Mouse (Mus musculus) thymus, adult 2 months (tissue): ENCODE measurements at regions not wholly inside any gene's neighbourhood (a gene's known extent, or its start where the extent isn't known, plus 50 kb on each side); places are given as distances from the start of the nearest gene placed in this dataset.

Experiments
- CTCF ChIP-seq: fragments of 200-500 bp; IDR thresholded peaks from 2 replicates; pipeline ENCODE4 v1.5.1; 2012; ENCODE audit warnings: mild to moderate bottlenecking, control low read depth, low read length, moderate library complexity, borderline replicate concordance; ENCODE audit not compliant: control insufficient read depth, poor library complexity, insufficient read depth; ENCODE audit errors: extremely low read depth
- POLR2A ChIP-seq: fragments of 200-500 bp; IDR thresholded peaks from 2 replicates; pipeline ENCODE4 v1.6.1; 2012; ENCODE audit warnings: mild to moderate bottlenecking, low read length, control low read depth, moderate library complexity; ENCODE audit not compliant: control insufficient read depth, poor library complexity, insufficient read depth; ENCODE audit errors: extremely low read depth

DNA sequence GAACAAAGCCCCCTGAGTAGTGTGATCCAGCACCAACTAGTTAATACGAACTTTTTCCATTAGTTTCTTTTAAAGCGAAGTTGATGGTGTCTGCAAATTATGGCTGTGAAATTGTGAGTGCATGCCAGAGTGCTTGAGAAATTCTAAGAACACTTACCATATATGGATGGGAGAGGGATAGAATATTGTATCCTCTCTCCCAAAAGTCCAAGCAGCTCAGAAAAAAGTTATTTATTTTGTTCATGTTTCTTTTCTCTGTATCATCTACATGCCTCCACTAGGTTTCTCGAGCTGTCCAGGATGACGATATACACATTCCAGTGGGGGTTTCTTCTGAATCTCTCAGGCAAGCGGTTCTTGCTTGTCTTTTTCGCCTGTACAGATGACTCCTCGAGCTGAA, 232.2 kb upstream of the Adra1b start:
- TF ChIP-seq POLR2A = no peak
- no peak for TF ChIP-seq CTCF
